Mouse (Mus musculus): Measurements from ENCODE around the gene Ube2l6. TPM values are rescaled to one million over a fixed set of nuclear protein-coding genes. Genes with fewer than 3 reads are reported as not detected.

Gene Ube2l6
- total RNA-seq (2014; fragmentation: Nextera tagmentation) (37.2 and 74.5 TPM in 2 replicates), total RNA-seq (2017) (20.2 and 22.5 TPM in 2 replicates), polyA plus RNA-seq (2012) (1.2 and 2.5 TPM in 2 replicates)

DNA sequence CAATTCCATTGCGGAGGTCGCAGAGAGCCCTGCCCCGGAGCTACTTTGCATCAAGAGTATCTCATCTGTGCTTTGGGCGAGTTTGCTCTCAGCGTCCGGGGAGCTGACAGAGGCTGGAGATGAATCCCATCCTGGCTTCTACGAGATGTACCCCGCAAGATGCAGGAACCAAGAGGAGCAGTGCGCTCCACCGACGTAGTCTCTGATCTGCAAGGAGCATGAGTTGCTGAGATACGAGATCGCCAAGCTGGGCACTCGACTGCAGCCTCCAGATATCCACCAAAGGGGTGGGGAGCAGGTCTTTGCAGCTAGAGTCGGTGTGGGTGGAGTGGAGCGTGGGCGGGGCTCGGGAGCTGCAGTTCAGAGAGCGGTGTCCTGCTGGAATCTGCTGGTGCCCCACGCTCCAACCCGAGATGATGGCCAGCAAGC is at the start of gene Ube2l6:
Ube2l6 (plus strand) TSS at position 336 of the 429 bp plus-strand sequence.
- no peak for TF ChIP-seq GATA1 (IDR thresholded peaks at IDR 0.05; ENCODE audit: borderline replicate concordance, low read length)
- no peak for TF ChIP-seq CTCF (IDR thresholded peaks at IDR 0.05; ENCODE audit: low read depth, low read length)
- peak; percentile 60; the same call in 1 of the 2 replicates for TF ChIP-seq TAL1 (conservative IDR thresholded peaks at IDR 0.05; ENCODE audit: low read depth, low read length)
- TF ChIP-seq GATA2 (IDR thresholded peaks at IDR 0.05; ENCODE audit: borderline replicate concordance, low read depth, low read length): no peak
- no peak for TF ChIP-seq POLR2AphosphoS5 (IDR thresholded peaks at IDR 0.05; ENCODE audit: insufficient replicate concordance, low read depth, low read length)
- ATAC-seq (ENCODE audit: extremely low read depth, insufficient number of reproducible peaks, low FRiP score, poor library complexity, severe bottlenecking): peak; percentile 93
- H3K27me3 ChIP-seq (ENCODE audit: insufficient read depth, low read length): no peaks in the 10 kb centered on the region
- H3K4me1 ChIP-seq (ENCODE audit: insufficient read depth, low read depth, low read length): peaks cover 40% of the 10 kb centered on the region
- H3K36me3 ChIP-seq (replicated peaks): peaks cover 16% of the 10 kb centered on the region
- DNase-seq (ENCODE audit: low spot score): peak; percentile 74
- H3K9me3 ChIP-seq (replicated peaks): peaks cover 19% of the 10 kb centered on the region
- peak within 1 kb of the TSS; percentile 82 for H3K4me3 ChIP-seq (ENCODE audit: low read depth, low read length)

DNA sequence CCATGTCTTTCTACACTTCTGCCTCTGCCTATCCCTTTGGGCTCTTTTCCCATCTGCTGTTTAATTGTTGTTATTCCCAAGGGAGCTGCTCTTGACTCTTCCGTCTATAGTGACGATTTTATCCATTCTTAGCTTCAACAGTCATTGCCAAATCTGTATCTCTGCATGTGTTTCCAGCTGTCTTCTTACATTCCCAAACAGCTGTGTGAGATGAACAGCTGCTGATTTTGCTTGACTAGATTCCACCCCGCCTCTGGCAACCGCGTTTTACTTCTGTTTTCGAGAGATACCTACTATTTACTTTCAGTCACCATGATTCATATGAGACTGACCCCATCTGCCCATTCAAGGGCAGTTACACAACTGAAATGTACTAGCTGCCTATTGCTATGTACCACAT is 48.5 kb upstream of the Ube2l6 start:
- Histone ChIP-seq H3K36me3 (replicated peaks) (no peaks in the 10 kb centered on the region), H3K4me1 (ENCODE audit: insufficient read depth, low read depth, low read length) (0 out of 2 replicates have a peak, but pooled peaks cover 2% of the 10 kb centered on the region), H3K9me3 (replicated peaks) (no peaks in the 10 kb centered on the region), H3K4me3 (ENCODE audit: low read depth, low read length) (no peak overlapping the region), H3K27me3 (ENCODE audit: insufficient read depth, low read length) (peaks cover 46% of the 10 kb centered on the region)
- DNase-seq (ENCODE audit: low spot score) (no peak), ATAC-seq (ENCODE audit: extremely low read depth, insufficient number of reproducible peaks, low FRiP score, poor library complexity, severe bottlenecking) (no peak)
- TF ChIP-seq GATA2 (IDR thresholded peaks at IDR 0.05; ENCODE audit: borderline replicate concordance, low read depth, low read length) (no peak), CTCF (IDR thresholded peaks at IDR 0.05; ENCODE audit: low read depth, low read length) (no peak), POLR2AphosphoS5 (IDR thresholded peaks at IDR 0.05; ENCODE audit: insufficient replicate concordance, low read depth, low read length) (no peak)

DNA sequence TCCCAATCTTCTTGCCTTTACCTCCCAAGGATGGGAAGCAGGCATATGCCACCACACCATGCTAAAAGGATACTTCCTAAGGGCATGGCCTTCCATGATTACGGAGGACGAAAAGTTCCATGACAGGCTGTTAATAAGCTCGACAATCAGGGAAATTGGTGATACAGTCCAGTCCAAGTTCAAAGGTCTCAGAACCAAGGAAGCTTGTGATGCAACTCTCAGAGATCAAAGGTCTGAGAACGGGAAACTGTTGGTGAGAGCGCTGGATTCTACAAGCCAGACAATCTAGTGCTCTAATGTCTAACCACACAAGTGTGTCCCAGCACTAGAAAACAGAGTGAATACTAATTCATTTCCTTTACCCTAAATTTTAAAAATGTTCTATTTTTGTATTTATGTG is 42.4 kb upstream of the Ube2l6 start:
- Histone ChIP-seq H3K4me3 (ENCODE audit: low read depth, low read length) (no peak overlapping the region), H3K36me3 (replicated peaks) (no peaks in the 10 kb centered on the region), H3K27me3 (ENCODE audit: insufficient read depth, low read length) (peaks cover 28% of the 10 kb centered on the region), H3K9me3 (replicated peaks) (no peaks in the 10 kb centered on the region), H3K4me1 (ENCODE audit: insufficient read depth, low read depth, low read length) (no peaks in the 10 kb centered on the region)
- DNase-seq (ENCODE audit: low spot score): no peak
- ATAC-seq (ENCODE audit: extremely low read depth, insufficient number of reproducible peaks, low FRiP score, poor library complexity, severe bottlenecking): no peak
- TF ChIP-seq TAL1 (conservative IDR thresholded peaks at IDR 0.05; ENCODE audit: low read depth, low read length): no peak
- TF ChIP-seq GATA2 (IDR thresholded peaks at IDR 0.05; ENCODE audit: borderline replicate concordance, low read depth, low read length): no peak
- no peak for TF ChIP-seq GATA1 (IDR thresholded peaks at IDR 0.05; ENCODE audit: borderline replicate concordance, low read length)
- TF ChIP-seq CTCF (IDR thresholded peaks at IDR 0.05; ENCODE audit: low read depth, low read length): no peak
- no peak for TF ChIP-seq POLR2AphosphoS5 (IDR thresholded peaks at IDR 0.05; ENCODE audit: insufficient replicate concordance, low read depth, low read length)

DNA sequence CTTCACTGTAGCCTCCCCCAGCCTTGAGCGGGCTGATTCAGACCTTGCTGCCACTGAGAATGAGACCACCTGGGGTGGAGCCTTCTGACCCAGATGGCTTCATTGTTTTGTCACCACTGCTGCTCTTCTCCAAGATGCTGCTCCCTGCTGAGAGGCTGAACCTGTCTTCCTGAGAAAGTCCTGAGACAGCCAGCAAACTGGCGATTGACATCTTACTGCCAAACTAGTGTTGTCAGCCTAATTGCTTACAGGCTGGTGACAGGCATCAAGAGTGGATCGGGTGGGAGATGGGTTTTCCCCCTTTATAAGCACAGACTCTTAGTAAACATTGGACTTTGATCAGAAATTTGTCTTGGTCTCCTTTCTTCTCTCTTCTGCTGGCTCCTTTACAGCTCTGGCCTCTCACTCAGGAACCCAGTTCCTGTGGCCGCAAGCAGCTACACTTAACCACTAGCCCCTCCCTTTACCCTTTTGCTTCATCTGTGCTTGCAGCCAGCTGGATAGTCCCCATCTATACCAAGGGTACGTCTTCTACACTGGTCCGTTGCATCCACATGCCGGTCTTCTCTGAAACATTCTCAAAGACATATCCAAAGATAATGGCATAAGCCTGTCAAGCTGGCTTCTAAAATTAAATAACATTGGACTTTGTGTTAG is 41.5 kb upstream of the Ube2l6 start:
- ATAC-seq (ENCODE audit: extremely low read depth, insufficient number of reproducible peaks, low FRiP score, poor library complexity, severe bottlenecking): no peak
- no peak for DNase-seq (ENCODE audit: low spot score)

DNA sequence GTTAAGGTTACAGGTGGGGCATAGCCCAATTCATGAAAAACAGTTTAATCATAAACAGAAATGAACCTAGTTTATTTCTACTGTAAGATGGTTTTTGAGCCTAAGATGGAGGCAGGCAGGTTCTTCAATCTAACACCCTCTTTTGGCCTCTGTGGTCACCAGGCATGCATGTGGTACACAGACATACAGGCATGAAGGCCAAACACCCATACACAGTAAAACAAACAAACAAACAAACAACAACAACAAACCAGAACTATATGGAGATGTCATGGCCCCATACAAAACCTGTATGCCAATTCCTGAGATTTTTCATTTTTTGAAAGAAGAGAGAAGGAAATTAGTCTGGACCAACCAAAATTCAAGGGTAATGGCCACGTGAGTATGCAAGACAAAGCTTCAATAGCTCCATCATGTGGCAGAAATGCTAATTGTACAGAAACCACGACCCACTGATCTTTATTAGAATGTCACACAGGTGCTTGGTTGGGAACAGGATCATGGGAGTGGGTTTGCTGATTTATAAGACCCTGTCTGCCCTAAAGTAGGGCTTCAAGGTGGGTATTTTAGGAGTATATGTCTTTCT is 40.0 kb upstream of the Ube2l6 start:
- TF ChIP-seq TAL1 (conservative IDR thresholded peaks at IDR 0.05; ENCODE audit: low read depth, low read length) (no peak), GATA2 (IDR thresholded peaks at IDR 0.05; ENCODE audit: borderline replicate concordance, low read depth, low read length) (no peak), POLR2AphosphoS5 (IDR thresholded peaks at IDR 0.05; ENCODE audit: insufficient replicate concordance, low read depth, low read length) (no peak), GATA1 (IDR thresholded peaks at IDR 0.05; ENCODE audit: borderline replicate concordance, low read length) (no peak), CTCF (IDR thresholded peaks at IDR 0.05; ENCODE audit: low read depth, low read length) (no peak)
- DNase-seq (ENCODE audit: low spot score) (no peak), ATAC-seq (ENCODE audit: extremely low read depth, insufficient number of reproducible peaks, low FRiP score, poor library complexity, severe bottlenecking) (peak; percentile 68)
- Histone ChIP-seq H3K4me3 (ENCODE audit: low read depth, low read length) (no peak overlapping the region), H3K4me1 (ENCODE audit: insufficient read depth, low read depth, low read length) (no peaks in the 10 kb centered on the region), H3K27me3 (ENCODE audit: insufficient read depth, low read length) (peaks cover 33% of the 10 kb centered on the region), H3K36me3 (replicated peaks) (no peaks in the 10 kb centered on the region), H3K9me3 (replicated peaks) (no peaks in the 10 kb centered on the region)

More for the DNA sequence above, 41.5 kb upstream of the Ube2l6 start:
- Histone ChIP-seq H3K4me1 (ENCODE audit: insufficient read depth, low read depth, low read length) (no peaks in the 10 kb centered on the region), H3K36me3 (replicated peaks) (no peaks in the 10 kb centered on the region), H3K9me3 (replicated peaks) (no peaks in the 10 kb centered on the region), H3K4me3 (ENCODE audit: low read depth, low read length) (no peak overlapping the region), H3K27me3 (ENCODE audit: insufficient read depth, low read length) (peaks cover 30% of the 10 kb centered on the region)
- TF ChIP-seq TAL1 (conservative IDR thresholded peaks at IDR 0.05; ENCODE audit: low read depth, low read length): no peak
- TF ChIP-seq POLR2AphosphoS5 (IDR thresholded peaks at IDR 0.05; ENCODE audit: insufficient replicate concordance, low read depth, low read length): no peak
- no peak for TF ChIP-seq GATA1 (IDR thresholded peaks at IDR 0.05; ENCODE audit: borderline replicate concordance, low read length)
- TF ChIP-seq CTCF (IDR thresholded peaks at IDR 0.05; ENCODE audit: low read depth, low read length): no peak
- TF ChIP-seq GATA2 (IDR thresholded peaks at IDR 0.05; ENCODE audit: borderline replicate concordance, low read depth, low read length): no peak

DNA sequence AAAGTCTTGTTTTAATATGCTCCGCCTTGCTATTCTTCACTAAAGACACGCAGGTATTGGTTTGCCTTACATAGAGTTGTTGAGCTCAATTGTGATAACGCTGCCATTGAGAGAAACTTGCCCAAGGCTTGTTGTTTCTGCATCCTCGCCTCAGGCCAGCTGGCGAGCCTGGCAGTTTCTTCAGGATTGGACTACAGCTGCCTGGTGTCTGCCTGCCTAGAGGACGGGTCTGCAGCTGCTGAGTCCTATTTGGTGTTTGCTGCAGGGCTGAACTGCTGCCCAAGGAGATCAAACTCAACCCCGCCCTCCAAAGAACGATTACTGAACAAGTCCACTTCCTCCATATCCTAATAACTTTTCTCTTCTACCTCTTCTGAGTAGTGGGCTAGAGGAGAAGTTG is 37.9 kb upstream of the Ube2l6 start:
- Histone ChIP-seq H3K27me3 (ENCODE audit: insufficient read depth, low read length) (peaks cover 48% of the 10 kb centered on the region), H3K36me3 (replicated peaks) (no peaks in the 10 kb centered on the region), H3K4me3 (ENCODE audit: low read depth, low read length) (no peak overlapping the region), H3K4me1 (ENCODE audit: insufficient read depth, low read depth, low read length) (no peaks in the 10 kb centered on the region), H3K9me3 (replicated peaks) (no peaks in the 10 kb centered on the region)
- ATAC-seq (ENCODE audit: extremely low read depth, insufficient number of reproducible peaks, low FRiP score, poor library complexity, severe bottlenecking) (no peak), DNase-seq (ENCODE audit: low spot score) (no peak)
- TF ChIP-seq GATA2 (IDR thresholded peaks at IDR 0.05; ENCODE audit: borderline replicate concordance, low read depth, low read length): no peak
- TF ChIP-seq GATA1 (IDR thresholded peaks at IDR 0.05; ENCODE audit: borderline replicate concordance, low read length): no peak
- no peak for TF ChIP-seq POLR2AphosphoS5 (IDR thresholded peaks at IDR 0.05; ENCODE audit: insufficient replicate concordance, low read depth, low read length)
